In genomic region chr3:122246986-122247767, GRCm38 (mm10) we compare ENCODE assay signal across 8 mouse cellular contexts. TPM values are rescaled to one million over a fixed set of nuclear protein-coding genes. Genes with fewer than 3 reads are reported as not detected.
DNase-seq lines count a peak whose midpoint lies in the region; TF ChIP-seq lines count a peak whose summit lies in the region.

No protein-coding gene starts in this region.

- 64% methylated on average over 12 of the region's 12 CpGs for whole genome bisulfite sequencing in hindbrain, embryonic 10.5 days
- WGBS in liver, adult 2 months: 14% methylated on average over 12 of the region's 12 CpGs

- no peaks in the 10 kb centered on the region for H3K9me3 ChIP-seq in hindbrain, embryonic 10.5 days

- no peak for TF ChIP-seq CTCF in liver, adult 2 months (IDR thresholded peaks at IDR 0.05; ENCODE audit: low read depth, low read length)

- TF ChIP-seq POLR2A in liver, adult 2 months (IDR thresholded peaks at IDR 0.05; ENCODE audit: extremely low read depth, insufficient read depth, low read length): no peak

- H3K79me2 ChIP-seq in liver, adult 2 months (ENCODE audit: control insufficient read depth, insufficient read depth, low read length): peaks cover 24% of the 10 kb centered on the region; the same call in 1 of the 2 replicates

- peaks cover 37% of the 10 kb centered on the region for H3K4me1 ChIP-seq in hindbrain, embryonic 10.5 days (replicated peaks)
- peaks cover 21% of the 10 kb centered on the region for H3K4me1 ChIP-seq in liver, adult 2 months (ENCODE audit: control insufficient read depth, insufficient read depth, low read length)

- peak overlapping the region; percentile 76 for H3K9ac ChIP-seq in liver, adult 2 months (ENCODE audit: low read depth, low read length)

- peak; percentile 10 for DNase-seq in embryo, embryonic 10.5 days (ENCODE audit: low spot score)
- DNase-seq in embryo, embryonic 11 days: no peak
- peak; percentile 75 for DNase-seq in c-Kit-positive CD71-positive TER-119-negative erythroid progenitor cells, embryonic 14.5 days (ENCODE audit: low read depth)
- no peak for DNase-seq in hindbrain, embryonic 10.5 days (ENCODE audit: low spot score)
- peak; percentile 96 for DNase-seq in liver, adult 2 months (ENCODE audit: extremely low read depth, low read depth, low spot score)
- peak; percentile 49 to 63 for DNase-seq in spleen, postnatal 10 days (ENCODE audit: low spot score in 2 of 2)
- no peak for DNase-seq in adrenal gland, postnatal 25 days
- no peak for DNase-seq in right cerebral cortex, postnatal 36 days (ENCODE audit: low spot score in 2 of 2)

- H3K27ac ChIP-seq in hindbrain, embryonic 10.5 days: no peak overlapping the region
- H3K27ac ChIP-seq in liver, adult 2 months (replicated peaks; ENCODE audit: insufficient read depth, low read depth, low read length): peak overlapping the region; percentile 95

- H3K36me3 ChIP-seq in hindbrain, embryonic 10.5 days: no peaks in the 10 kb centered on the region
- no peaks in the 10 kb centered on the region for H3K36me3 ChIP-seq in liver, adult 2 months (ENCODE audit: control insufficient read depth, insufficient read depth, low read length)

- H3K27me3 ChIP-seq in hindbrain, embryonic 10.5 days (ENCODE audit: insufficient read depth, poor library complexity, severe bottlenecking): no peaks in the 10 kb centered on the region
- no peaks in the 10 kb centered on the region for H3K27me3 ChIP-seq in liver, adult 2 months (ENCODE audit: control insufficient read depth, insufficient read depth, low read length)

- peak overlapping the region; percentile 93 for H3K4me3 ChIP-seq in hindbrain, embryonic 10.5 days
- peak overlapping the region; percentile 97 for H3K4me3 ChIP-seq in liver, adult 2 months (ENCODE audit: insufficient read depth, low read depth, low read length)

RNA-seq across cellular contexts. Expression of gene Gclm, which starts 1.8 kb away (rescaled TPM):
- 44.3 and 51.2 TPM in 2 replicates for polyA plus RNA-seq in hindbrain, embryonic 10.5 days (2016; fragmentation: Nextera tagmentation; extraction: Ambion mirVana)
- 57.6 and 116 TPM in 2 replicates for total RNA-seq in liver, adult 2 months (2014; rRNA removed)
- 236 and 311 TPM in 2 replicates for polyA plus RNA-seq in liver, adult 2 months (2012; rRNA removed)
- 69.9 and 101 TPM in 2 replicates for total RNA-seq in adrenal gland, postnatal 25 days (2021)

RNA-seq across cellular contexts. Expression of gene Dnttip2, which starts 27.0 kb away (rescaled TPM):
- 65.0 and 83.1 TPM in 2 replicates for polyA plus RNA-seq in hindbrain, embryonic 10.5 days (2016; fragmentation: Nextera tagmentation; extraction: Ambion mirVana)
- 14.5 and 17.7 TPM in 2 replicates for total RNA-seq in liver, adult 2 months (2014; rRNA removed)
- polyA plus RNA-seq in liver, adult 2 months (2012; rRNA removed): 3.6 and 4.0 TPM in 2 replicates
- 41.9 and 43.5 TPM in 2 replicates for total RNA-seq in adrenal gland, postnatal 25 days (2021)

RNA-seq across cellular contexts. Expression of gene Bcar3, which starts 46.8 kb away (rescaled TPM):
- polyA plus RNA-seq in hindbrain, embryonic 10.5 days (2016; fragmentation: Nextera tagmentation; extraction: Ambion mirVana): 10.5 and 11.8 TPM in 2 replicates
- total RNA-seq in liver, adult 2 months (2014; rRNA removed): 44.4 and 69.3 TPM in 2 replicates
- 45.5 and 67.3 TPM in 2 replicates for polyA plus RNA-seq in liver, adult 2 months (2012; rRNA removed)
- 40.0 and 55.1 TPM in 2 replicates for total RNA-seq in adrenal gland, postnatal 25 days (2021)

Comparison
In these comparisons a context has a peak if more than half of its experiments do, and no peak if none do; other contexts are left out.
1. DNase-seq: peak in embryo, embryonic 10.5 days (single experiment), c-Kit-positive CD71-positive TER-119-negative erythroid progenitor cells, embryonic 14.5 days (single experiment), liver, adult 2 months (single experiment) and spleen, postnatal 10 days (2 of 2); none in embryo, embryonic 11 days (single experiment), hindbrain, embryonic 10.5 days (single experiment), adrenal gland, postnatal 25 days (single experiment) and right cerebral cortex, postnatal 36 days (0 of 2).